Mouse (Mus musculus) hindbrain, embryonic 12.5 days (tissue): ENCODE results near the gene Endod1. TPM values are rescaled to one million over a fixed set of nuclear protein-coding genes. Genes with fewer than 3 reads are reported as not detected.

Experiments used
- polyA plus RNA-seq: library from polyadenylated mRNA; unstranded; fragments of >200 nt; fragmentation: Nextera tagmentation; extraction: Ambion mirVana; gene quantifications from 2 replicates; pipeline ENCODE4 v1.2.1, GENCODE M21; 2016

Endod1 gene
- polyA plus RNA-seq, 1 experiment from 2014 or later: 11.9 TPM

Other genes starting within 250 kb of the Endod1 start
- 25.3 and 25.7 TPM in 2 replicates for gene Sesn3, start 106.4 kb downstream of the Endod1 start, polyA plus RNA-seq
- gene Kdm4d, start 119.0 kb upstream of the Endod1 start, polyA plus RNA-seq: 0.19 and 0.43 TPM in 2 replicates
- gene Cwc15, start 119.1 kb upstream of the Endod1 start, polyA plus RNA-seq: 174 and 177 TPM in 2 replicates